Mouse (Mus musculus) cerebellum, postnatal 36 days (tissue): ENCODE results near the gene Dnah17.

ENCODE experiments used
- DNase-seq, 2 experiments: peaks; one replicate each; pipeline ENCODE4 v3.0.0; 2021 to 2022; ENCODE audit warnings: mixed read lengths in 2 of 2

Dnah17 gene

DNA sequence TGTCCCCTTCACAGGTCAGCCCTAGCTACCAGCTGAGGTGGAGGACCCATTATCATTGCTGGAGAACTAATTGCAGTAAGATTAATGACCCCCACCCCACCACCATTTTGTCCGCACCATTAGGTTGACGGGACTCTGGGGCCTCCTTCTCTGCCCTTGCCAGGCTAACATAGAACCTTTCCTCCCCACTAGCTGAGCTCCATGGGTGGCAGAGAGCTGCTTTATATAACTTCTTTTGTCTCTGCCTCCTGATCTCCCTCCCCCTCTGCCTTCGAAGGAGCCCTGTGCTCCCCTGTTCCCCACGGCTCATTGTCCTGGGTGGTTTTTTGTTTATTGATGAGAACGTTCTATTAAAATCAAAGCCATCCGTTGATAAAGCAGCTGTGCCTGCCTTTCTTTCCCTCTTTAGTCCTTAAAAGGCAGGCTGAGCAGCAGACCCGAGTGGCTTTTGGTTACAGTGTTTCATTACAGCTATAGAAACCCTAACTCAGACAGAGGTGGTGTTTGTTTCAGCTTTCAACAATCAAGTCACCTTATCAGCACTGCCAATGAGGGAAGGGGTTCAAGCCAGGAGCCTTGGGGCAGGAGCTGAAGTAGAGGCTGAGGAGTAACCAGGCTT is 12.2 kb upstream of the Dnah17 start:
- DNase-seq = no peak

DNA sequence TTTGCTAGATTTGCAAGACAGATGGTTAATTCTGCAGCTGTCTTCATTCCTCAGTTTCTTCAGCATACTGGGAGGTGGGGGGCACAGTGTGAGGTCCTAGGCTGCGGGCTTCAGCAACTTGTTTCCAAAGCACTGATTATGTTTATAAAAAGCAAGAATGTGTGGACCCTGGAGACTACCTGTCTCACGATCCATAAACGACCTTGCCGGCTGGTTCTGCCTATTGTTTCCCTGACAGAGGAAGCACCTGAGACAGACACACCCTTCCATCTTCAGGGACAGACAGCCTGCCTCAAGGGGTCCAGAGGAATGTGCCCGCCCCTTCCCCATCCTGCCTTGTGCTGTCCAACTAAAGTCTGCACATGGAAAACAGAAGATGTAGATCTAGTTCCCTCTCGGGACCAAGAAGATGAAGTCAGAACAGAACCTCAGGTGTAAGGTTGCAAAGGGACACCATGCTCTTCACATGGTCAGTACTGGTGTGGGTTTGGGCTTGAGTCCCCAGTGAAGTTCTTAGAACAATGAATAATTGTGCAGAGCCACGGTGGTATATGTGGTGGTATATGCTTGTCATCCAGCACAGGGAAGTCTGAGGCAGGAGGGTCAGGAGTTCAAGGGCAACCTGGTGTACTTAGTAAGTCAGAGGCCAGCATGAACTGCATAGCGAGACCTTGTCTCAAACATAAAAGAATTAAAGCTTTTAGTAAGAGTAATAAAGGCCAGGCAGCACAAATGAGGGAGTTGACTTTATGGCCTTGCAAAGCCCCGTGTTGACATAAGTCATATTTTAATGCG is 10.5 kb upstream of the Dnah17 start:
- no peak for DNase-seq

DNA sequence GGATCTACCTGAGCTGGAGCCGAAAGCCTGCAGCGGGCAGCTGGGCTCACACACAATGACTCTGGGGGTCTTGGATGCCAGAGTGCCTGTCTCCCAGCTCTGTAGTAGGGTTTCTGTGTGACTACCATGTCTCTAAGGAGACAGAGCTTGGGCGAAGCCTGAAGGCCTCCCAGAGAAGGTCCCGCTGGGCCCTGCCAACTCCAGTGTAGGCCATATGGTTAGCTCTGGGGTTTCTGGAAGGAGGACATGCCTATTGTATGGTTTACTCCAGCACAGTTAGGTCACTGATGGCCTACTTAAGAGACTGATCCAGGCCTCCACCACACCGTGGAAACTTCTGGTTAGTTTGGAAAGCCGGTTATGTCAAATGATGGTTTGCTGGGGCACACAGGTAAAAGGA is 7.9 kb upstream of the Dnah17 start:
- DNase-seq = peak; percentile 48 to 61

DNA sequence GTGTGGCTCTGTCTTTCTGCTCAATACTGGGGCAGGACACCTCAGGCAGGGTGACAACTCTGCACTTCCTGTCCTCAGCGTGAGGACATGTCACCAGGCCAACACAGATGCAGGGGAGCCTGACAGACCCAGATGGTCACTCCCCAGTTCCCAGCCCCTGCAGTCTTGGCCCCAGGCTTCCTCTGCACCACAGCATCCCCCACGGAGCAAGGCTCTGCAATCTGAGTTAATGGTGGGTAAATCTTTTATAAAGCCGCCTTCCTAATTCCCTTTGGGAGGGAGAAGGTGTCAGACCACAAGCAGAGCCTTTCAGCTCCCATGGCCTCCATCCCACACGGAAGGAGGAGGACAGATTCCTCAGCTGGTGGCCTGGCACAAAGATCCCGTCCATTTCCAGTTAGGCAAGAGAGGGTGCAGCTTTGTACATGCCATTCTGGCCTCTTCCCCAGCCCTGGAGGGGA is 5.8 kb upstream of the Dnah17 start:
- peak; percentile 31 to 33 for DNase-seq

DNA sequence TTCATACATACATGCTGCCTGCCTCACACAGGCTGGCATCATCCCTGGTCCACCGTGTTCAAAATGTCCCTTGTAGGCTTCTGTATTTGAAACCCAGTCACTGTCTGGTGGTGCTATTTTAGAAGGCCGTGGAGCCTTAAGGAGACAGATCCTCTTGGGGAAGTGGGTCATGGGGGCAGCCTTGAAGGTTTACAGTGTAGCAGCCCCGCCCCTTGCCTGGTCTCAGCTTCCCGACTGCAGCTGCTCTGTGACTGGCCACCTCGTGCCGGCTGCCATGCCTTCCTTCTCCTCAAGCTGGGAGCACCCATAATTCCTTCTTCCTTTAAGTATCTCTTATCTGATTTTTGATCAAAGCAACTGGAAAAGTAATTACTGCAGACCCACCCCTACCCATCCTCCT is 4.8 kb upstream of the Dnah17 start:
- DNase-seq = no peak

DNA sequence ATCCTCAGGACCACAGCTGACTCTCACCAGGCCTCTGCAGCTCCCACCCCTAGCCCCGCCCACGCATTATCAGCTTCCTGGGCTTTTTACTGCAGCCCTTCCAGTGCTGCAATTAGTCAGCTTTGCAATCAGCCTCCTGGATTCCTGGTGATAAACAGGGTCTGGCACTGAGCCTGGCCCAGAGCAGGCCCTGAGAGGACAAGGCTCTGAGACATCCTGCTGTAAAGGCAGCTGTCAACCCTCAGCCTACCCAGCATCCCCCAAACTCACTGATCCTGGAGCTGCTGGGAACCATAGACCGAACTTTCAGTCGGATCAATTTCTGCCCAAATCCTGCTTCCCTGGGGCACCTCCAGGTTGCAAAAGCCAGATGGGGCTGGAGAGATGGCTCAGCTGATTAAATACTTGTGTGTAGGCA is 3.3 kb upstream of the Dnah17 start:
- peak; percentile 35 to 45 for DNase-seq

DNA sequence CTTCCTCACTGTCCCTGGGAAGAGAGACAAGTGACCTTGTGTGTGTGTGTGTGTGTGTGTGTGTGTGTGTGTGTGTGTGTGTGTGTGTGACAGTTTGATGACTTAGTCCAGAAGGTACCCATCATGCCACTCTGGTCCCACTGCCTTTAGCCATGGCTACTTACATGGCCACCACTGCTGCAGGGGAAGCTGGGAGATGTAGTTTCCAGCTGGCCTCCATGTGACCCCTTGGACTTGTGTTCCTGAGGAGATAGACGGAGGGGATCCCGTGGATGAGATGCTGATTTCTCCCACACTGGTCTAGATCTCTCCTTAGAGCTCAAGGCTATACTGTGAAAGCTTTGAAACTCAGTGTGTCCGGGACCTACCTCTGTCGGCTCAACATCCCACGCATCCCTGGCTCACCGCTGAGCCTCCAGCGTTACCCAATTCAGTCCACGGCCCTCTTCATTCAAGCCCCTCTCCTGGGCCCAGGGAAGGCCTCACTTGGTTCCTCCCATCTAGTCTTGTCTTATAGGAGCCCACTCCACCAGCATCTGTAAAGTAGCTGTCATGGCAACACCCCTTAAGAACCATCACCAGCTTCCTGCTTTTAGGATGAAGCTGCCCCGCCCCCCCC is 2.8 kb upstream of the Dnah17 start:
- DNase-seq = no peak

DNA sequence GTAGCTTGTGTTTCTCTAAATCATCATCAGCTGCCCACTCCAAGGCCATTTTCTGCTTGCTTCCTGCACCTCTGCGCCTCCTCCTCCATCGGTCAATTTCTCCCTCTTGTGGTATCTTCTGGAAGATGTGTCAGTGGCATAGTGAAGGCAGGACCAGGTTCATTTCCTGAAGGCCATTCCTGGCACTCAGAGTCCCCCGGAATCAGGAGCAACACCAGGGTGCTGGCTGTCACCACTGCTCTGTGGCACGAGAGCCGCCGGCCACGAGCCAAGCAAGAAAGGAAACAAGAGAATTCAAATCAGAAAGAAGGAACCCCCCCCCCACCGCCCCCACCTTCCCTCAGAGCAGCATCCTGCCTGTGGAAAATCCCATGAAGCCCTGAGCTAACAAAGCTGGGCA is 1.7 kb upstream of the Dnah17 start:
- peak in 1 of 2 experiments; percentile 15 for DNase-seq

DNA sequence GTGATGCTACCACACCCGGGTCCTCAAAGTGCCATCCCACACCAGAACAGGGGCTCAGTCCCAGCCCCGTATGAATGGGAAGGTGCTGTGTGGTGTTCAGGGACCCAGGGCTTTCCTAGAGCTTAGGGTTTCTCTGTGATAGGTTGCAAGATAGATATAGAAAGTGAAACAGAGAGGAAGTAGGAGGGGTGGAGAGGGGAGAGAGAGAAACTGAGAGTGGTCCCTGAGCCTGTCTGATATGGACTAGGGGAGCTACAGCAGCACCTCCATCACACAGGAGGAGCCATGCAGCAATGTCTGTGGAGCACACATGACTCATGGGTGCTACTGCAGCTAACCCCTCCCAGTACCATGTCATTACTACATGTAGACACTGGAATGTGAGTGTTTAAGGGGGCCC is 622 bp downstream of the Dnah17 start:
- DNase-seq = no peak

DNA sequence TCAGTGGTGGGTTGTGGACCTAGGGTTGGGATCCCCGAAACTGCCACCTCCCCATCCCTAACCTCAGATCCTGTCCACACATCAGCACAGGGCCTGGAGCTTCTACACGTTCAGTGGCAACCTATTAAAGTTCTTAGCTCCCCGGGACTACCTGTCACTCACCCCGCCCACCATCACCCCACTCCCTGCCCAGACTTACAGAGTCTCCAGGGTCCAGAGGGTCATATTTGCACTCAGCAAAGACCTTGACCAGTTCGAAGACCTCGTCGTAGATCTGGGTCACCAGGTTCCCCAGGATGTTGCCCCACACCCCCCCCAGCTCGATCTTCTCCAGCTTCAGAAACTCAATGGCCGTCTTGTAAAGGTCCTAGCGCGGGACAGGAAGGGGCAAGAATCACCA is 8.8 kb downstream of the Dnah17 start:
- no peak for DNase-seq

DNA sequence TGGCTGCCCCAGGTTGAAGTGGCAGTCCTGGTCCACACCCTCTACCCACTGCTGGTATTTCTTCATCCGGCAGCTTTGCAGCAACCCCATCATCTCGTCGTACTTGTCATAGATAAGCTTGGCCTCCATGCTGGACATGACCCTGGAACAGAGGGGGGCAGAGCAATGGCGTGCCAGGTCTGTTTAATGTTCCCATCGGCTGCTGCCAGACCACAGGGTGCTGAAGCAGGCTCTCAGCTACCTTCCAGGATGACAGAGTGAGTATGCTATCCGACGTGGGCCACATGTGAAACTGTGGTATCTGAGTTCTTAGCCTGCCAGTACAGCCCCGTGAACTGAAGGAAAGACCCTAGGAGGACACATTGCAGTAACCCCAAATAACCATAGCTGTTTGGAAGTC is 11.7 kb downstream of the Dnah17 start:
- DNase-seq = no peak

DNA sequence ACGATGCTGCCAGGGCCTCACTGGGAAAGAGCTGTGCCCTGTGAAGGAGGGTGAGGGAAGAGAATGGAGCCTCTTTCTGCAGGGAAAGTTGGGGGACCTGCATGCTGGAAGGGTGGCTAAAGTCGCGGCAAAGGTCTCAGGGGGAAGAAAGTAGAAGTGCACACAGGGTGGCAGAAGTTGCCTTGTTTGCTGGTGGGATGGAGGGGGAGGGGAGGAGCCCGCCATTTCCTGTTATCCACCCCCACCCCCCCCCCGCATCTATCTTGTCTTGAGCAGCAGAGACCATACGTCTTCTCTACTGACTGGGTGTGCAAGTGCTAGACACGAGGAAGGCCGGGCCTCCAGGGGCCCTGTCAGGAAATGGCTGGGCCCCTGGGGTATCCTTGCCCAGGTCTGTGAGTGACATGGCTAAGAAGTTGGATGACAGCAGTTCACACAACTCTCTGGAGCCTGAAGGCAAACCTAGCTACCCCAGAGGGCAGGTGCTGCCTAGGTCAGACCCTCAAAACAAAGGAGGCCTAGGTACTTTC is 15.8 kb downstream of the Dnah17 start:
- DNase-seq = no peak

DNA sequence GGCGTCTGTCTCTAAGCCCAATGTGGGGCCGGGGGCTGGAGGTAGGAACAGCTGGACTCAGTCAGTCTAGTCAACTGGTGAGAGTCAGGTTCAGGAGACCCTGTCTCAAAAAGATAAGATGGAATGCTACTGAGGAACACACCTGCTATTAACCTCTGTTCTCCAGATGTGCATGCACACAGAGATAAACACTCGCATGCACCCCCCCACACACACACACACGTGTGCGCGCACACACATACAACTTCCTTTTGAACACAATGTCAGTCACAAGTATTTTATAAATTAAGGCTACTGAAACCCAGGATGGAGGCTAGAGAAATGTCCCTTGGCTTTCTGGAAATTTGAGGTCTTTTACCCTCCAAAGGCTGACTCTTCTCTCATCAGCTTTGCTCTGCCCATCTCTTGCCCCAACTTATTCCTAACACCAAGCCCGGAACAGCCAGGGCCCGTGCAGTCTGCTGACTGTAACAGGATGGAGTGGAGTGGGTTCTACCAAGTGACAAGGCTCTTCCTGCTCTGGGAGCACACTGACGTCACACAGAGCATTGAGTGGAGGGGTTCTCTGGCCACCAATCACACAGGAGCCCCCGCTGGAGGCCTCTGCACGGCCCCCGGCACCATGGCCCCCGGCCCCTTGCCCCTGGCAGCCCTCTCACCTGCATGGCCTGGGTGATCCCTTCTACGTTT is 16.8 kb downstream of the Dnah17 start:
- DNase-seq = no peak

DNA sequence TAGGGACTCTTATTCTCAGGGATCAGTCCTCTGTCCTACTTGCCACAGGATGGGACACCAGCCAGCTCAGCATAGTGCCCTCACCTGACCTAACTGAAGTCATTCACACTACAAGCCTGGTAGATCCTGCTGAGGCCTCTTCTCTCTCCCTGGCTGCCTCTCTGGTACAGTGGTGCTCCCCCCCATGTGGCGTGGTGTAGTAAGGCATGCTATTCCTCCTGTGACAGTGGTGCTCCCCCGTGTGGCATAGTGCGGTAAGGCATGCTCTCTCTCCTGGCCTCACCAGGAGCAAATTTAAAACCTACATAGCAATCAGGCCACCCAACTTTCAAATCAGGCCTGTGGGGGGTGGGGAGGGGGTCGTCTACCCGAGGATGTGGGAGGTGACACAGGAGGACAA is 26.4 kb downstream of the Dnah17 start:
- DNase-seq = peak; percentile 78 to 80

DNA sequence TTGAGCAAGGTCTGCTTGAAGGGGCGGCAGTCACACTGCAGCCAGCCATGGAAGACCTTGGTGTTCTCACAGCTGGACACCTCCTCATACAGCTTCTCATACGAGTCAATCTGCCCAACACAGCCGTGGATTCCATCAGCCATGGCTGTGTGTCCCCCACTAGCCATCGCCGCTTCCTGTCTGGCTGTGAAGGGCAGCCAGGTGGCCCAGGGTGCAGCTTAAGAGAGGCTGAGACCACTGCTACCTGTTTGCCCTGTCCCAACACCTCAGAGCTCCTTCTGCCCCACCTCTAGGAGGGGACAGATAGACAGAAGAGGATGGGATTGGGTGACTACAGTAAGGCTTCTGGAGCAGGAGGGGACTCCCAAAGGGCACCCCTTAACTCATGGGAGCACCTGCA is 27.1 kb downstream of the Dnah17 start:
- DNase-seq = peak in 1 of 2 experiments; percentile 12

DNA sequence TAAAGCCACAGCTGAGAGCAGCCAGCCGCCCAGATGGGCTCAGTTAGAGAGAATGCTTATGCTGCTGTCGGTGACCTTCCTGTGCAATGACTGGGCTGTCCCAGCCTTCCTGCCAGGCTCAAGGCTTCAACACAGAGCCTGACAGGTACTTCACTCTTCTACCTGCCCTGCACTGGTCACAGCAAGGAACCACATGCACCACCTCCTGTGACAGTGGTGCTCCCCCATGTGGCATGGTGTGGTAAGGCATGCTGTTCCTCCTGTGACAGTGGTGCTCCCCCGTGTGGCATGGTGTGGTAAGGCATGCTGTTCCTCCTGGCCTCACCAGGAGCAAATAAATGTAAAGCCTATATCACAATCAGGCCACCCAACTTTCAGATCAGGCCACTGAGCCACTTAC is 27.6 kb downstream of the Dnah17 start:
- DNase-seq = peak; percentile 87 to 90

DNA sequence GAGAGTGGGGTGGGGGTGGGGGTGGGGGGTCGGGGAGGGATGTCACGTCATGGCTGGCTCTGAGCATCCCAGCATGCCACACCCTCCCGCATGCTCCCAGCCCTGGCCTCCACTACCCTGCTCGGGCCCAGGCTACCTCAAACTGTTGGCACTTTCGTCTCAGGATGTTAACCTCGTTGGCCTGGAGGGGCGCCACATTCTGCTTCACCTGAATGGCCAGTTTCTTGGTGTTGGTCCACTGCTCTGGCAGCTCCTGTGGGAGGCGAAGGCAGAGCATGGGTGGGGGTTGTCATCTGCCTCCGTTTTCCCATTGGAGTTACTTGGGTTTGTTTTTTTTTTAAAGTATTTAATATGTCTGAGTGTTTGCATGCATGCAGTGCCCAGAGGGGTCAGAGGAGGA is 29.3 kb downstream of the Dnah17 start:
- no peak for DNase-seq

DNA sequence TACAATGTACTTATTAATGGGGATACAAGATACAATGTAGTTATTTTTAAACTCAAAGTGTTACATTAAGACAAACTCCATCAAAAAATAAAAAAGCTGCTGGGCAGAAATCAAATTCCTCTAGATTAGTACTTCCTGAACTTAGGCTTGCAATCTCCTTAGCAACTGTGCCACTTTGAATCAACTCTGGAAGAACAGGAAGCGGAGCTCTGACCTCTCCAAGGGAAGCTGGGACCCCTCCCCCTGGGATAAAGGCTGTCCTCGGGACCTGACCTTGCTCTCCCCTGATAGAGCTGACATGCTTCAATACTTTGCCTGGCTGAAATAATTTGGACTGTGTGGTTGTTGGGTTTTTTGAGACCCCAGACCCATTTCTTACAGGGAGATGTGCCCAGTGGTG is 33.7 kb downstream of the Dnah17 start:
- DNase-seq = no peak

DNA sequence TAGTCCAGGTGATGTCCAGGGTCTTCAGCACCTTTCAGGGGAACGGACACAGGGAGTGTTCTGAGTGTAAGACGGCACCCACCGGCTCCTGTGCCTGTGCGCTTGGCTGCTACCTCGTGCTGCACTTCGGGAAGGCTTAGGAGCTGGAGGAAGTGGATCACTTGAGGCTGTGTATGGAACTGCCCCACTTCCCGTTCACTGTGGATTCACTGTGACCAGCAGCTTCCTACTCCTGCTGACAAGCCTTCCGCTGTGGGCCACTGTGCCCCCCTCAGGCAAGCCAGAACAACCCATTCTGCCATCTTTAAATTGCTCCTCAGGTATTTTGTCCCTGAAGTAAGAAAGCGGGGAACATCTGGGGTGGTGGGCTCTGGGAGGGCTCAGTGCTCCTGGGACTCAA is 35.4 kb downstream of the Dnah17 start:
- no peak for DNase-seq

DNA sequence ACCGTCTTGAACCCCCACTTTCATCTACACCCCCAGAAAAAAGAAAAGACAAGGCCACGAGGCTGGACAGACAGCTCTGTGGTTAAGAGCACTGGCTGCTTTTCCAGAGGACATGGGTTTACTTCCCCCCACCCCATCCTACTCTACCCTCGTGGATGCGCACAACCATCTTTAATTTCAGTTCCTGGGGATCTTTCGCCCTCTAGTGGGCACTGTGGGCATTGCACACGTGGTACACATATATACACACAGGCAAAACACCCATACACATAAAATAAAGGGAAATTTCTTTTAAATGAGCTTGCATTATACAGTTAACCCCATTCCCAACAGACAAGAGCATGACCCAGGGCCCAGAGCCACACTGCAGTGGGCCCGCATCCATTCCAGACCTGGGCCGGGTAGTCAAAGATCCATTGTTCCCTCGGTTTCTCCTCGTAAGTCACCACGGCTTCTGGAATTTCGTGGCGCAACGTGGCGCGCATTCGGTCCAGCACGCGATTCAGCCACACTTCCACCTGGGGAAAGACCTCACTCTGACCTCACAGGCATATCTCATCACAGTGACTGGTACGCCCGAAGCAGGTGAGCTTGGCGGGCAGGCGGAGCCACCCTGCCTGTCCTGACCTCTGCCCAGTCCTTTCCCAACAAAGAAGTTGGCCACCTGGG is 39.3 kb downstream of the Dnah17 start:
- no peak for DNase-seq

DNA sequence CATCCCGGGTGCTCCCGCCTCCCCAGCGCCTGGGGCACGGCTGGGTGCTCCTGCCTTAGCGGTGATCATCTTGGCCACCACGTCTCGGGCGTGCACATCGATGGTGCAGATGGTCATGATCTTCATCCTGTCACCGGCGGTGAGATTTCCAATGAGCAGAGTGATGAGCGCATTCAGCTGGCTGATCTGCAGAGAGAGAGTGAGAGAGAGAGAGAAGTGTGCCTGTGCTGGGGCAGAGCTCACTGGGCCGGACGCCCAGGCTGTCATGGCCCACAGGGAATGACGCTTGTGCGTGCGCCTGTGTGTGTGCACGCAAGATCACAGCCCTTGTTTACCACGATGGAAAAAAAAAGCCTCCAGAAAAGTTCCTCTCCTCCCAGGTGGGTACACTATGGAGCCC is 41.5 kb downstream of the Dnah17 start:
- no peak for DNase-seq

DNA sequence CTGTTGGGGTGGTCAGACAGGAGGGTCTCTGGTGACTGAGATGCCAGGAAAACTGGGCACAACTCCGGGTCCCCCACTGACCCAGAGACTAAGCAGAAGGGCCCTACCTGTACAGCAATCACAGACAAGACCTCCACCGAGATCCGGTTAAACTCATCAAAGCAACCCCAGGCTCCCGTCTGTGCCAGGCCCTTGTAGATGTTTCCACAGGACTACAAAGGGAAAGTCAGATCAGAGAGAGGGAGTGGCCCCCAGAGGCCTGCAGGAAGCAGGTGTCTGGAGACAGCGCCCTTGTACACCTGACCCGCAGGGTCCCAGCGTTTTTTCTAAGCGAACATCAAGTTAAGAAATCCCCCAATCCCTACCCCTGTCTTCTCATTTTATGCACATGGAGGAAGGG is 44.5 kb downstream of the Dnah17 start:
- no peak for DNase-seq

DNA sequence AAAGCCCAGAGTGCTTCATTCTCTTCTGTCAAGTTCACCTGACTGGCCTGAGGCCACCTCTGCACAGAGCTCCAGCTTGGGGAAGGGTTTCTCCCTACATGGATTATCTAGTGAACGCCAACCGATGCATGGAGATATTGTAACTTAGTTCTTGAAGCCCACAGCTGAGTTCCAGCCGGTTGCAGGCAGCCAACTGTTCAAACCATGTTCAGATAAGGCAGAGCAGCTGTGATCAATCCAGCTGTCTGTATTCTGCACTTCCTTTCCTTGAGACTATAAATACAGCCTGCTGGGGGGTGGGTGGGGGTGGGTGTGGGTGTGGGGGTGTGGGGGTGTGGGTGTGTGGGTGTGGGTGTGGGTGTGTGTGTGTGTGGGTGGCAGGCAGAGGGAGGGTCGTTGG is 45.3 kb downstream of the Dnah17 start:
- DNase-seq = no peak
